Mouse (Mus musculus) heart, postnatal 0 days (tissue): ENCODE results near the gene Chchd4.

ENCODE experiments used
- CTCF ChIP-seq: IDR thresholded peaks from 2 replicates; pipeline ENCODE4 v1.5.1; 2016; ENCODE audit warnings: antibody characterized with exemption, control low read depth, low read depth
- EP300 ChIP-seq: IDR thresholded peaks from 2 replicates; pipeline ENCODE4 v1.6.1; 2016; ENCODE audit warnings: antibody characterized with exemption, low read depth

GRCm38 (mm10) chr6:91449472-91450225, 23.7 kb downstream of the Chchd4 start:
- TF ChIP-seq CTCF, result no peak
- TF ChIP-seq EP300, result no peak
